9 mouse cellular contexts compared by ENCODE assay signal in the genomic region with DNA sequence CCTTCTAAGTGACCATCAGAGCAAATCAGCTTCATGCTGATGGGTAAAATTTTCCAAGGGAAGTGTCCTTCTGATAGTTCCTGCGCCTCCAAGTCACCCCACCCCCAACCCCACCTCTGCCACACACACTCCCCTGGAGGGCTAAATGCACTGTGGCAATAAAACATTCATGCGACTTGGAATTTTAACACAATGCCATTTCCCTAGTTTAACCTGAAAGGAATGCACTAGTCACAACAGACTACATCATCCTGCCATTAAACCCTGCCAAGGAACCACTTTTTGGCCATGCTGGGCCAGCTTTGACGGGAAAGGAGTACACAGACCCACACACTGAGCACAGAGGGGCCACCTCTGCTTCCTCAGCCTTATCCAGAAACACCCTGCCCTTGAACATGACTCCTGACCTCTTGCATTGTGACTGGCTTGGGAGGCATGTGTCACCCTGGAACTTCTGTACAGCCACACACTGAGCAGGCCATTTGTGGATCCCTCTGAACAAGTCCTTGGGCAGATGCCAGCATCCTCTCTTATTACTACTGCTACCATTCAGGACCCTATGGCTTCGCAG.
DNase-seq lines count a peak whose midpoint lies in the region; ATAC-seq and TF ChIP-seq lines count a peak whose summit lies in the region.
"Had no signal": no experiment of that assay in that cellular context is flagged by ENCODE, and none has a peak within 500 bp of the region (broad histone marks: within the 10 kb centered on the region; RNA-seq: fewer than 3 reads in every experiment).

No protein-coding gene starts in this region.

- in situ Hi-C loops in Patski (cut with MboI; ENCODE audit: low pct_unique_long_range_greater_than_20kb): no loop called here

- H3K27me3 ChIP-seq in hindbrain, postnatal 0 days (ENCODE audit: insufficient read depth, low read length): no peaks in the 10 kb centered on the region
- H3K27me3 ChIP-seq in hindbrain, embryonic 12.5 days: no peaks in the 10 kb centered on the region
- H3K27me3 ChIP-seq in Patski: no peaks in the 10 kb centered on the region
- H3K27me3 ChIP-seq: CH12.LX had no signal

- POLR2A ChIA-PET in Patski (lab: Charles Lee): interaction anchor here (0.5 to 1.8 kb wide), 4 partner anchors 12 to 152 kb away, joined by 3 to 8 read pairs (median 4); partner anchors contain the start of gene Bnc2

- H3K4me2 ChIP-seq in hindbrain, postnatal 0 days (ENCODE audit: low read depth, low read length): no peak overlapping the region
- H3K4me2 ChIP-seq in hindbrain, embryonic 12.5 days (replicated peaks): no peak overlapping the region

- no peak for TF ChIP-seq CTCF in hindbrain, postnatal 0 days (IDR thresholded peaks at IDR 0.05; ENCODE audit: low read depth)
- TF ChIP-seq CTCF in Patski (IDR thresholded peaks at IDR 0.05): no peak
- no peak for TF ChIP-seq CTCF in gastrocnemius, adult 2 months (IDR thresholded peaks at IDR 0.05)

- no peaks in the 10 kb centered on the region for H3K9me3 ChIP-seq in hindbrain, postnatal 0 days (ENCODE audit: low read length)
- no peaks in the 10 kb centered on the region for H3K9me3 ChIP-seq in hindbrain, embryonic 12.5 days (replicated peaks)

- intact Hi-C loops in gastrocnemius, adult 2 months (cut with DNase I): no loop called here

- H3K27ac ChIP-seq in hindbrain, postnatal 0 days: no peak overlapping the region
- no peak overlapping the region for H3K27ac ChIP-seq in hindbrain, embryonic 12.5 days
- peak overlapping the region; percentile 75 for H3K27ac ChIP-seq in gastrocnemius, adult 2 months

- peaks cover 6% of the 10 kb centered on the region for H3K4me1 ChIP-seq in hindbrain, postnatal 0 days (ENCODE audit: insufficient read depth, low read length)
- H3K4me1 ChIP-seq in hindbrain, embryonic 12.5 days: peaks cover 39% of the 10 kb centered on the region

- H3K36me3 ChIP-seq in hindbrain, postnatal 0 days (ENCODE audit: insufficient read depth, low read length): no peaks in the 10 kb centered on the region
- no peaks in the 10 kb centered on the region for H3K36me3 ChIP-seq in hindbrain, embryonic 12.5 days

- WGBS in hindbrain, postnatal 0 days: 29% methylated on average over 4 of the region's 4 CpGs
- WGBS in hindbrain, embryonic 12.5 days: 34% methylated on average over 4 of the region's 4 CpGs

- DNase-seq in hindbrain, postnatal 0 days (ENCODE audit: low spot score): peak; percentile 43
- DNase-seq in Patski (ENCODE audit: low read depth, low spot score): peak; percentile 90
- DNase-seq in gastrocnemius, adult 2 months: peak; percentile 41
- peak; percentile 51 for DNase-seq in kidney, postnatal 10 days
- DNase-seq in testis, postnatal 10 days (ENCODE audit: low spot score): peak; percentile 56
- DNase-seq in layer of hippocampus, postnatal 25 days (ENCODE audit: extremely low spot score in 1 of 2, low spot score in 1 of 2): no peak
- DNase-seq in left cerebral cortex, adult 11 months (ENCODE audit: low spot score): no peak

- CTCF ChIA-PET in Patski (lab: Charles Lee): interaction anchor here (0.8 to 2.9 kb wide), 2 partner anchors 17 to 145 kb away, joined by 3 to 8 read pairs; no protein-coding TSS in a partner anchor

- ATAC-seq in hindbrain, postnatal 0 days: no peak
- ATAC-seq in hindbrain, embryonic 12.5 days (ENCODE audit: low FRiP score): no peak; the same call in 1 of the 2 replicates
- peak; percentile 93 for ATAC-seq in Patski

- no peak overlapping the region for H3K4me3 ChIP-seq in hindbrain, postnatal 0 days (ENCODE audit: low read length)
- H3K4me3 ChIP-seq in hindbrain, embryonic 12.5 days: no peak overlapping the region
- H3K4me3 ChIP-seq in gastrocnemius, adult 2 months: no peak overlapping the region

- no peak overlapping the region for H3K9ac ChIP-seq in hindbrain, postnatal 0 days (replicated peaks; ENCODE audit: low read length)
- no peak overlapping the region for H3K9ac ChIP-seq in hindbrain, embryonic 12.5 days

Comparison
In these comparisons a context has a peak if more than half of its experiments do, and no peak if none do; other contexts are left out.
1. DNase-seq: peak in hindbrain, postnatal 0 days (single experiment), Patski (single experiment), gastrocnemius, adult 2 months (single experiment), kidney, postnatal 10 days (single experiment) and testis, postnatal 10 days (single experiment); none in layer of hippocampus, postnatal 25 days (0 of 2) and left cerebral cortex, adult 11 months (single experiment).